Mouse (Mus musculus): Measurements from ENCODE around the gene Tpt1. TPM values are rescaled to one million over a fixed set of nuclear protein-coding genes. Genes with fewer than 3 reads are reported as not detected.
A peak's percentile ranks its signal among the peaks of the same experiment; 100 is the strongest.

Tpt1 gene
- total RNA-seq, 2 experiments from 2014 or later, result 507 to 3,174 TPM

DNA sequence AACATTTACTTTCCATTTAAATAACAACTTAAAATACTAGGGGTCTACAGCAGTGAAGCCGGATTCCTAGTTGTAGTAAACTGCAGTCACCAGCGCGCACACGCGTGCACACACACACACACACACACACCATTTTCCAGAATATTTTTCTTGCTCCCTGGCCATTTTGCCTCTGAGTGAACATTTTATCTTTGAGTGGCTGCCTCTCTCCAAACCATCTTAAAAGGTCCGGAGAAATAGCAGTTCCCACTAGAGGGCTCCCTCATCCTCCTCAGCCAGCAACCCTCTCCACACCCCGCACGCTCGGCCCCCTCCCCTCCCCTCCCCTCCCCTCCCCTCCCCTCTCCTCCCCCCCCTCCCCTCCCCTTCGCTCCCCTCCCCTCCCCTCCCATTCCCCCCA lies 25.7 kb downstream of the Tpt1 start:
- no peak for ATAC-seq (replicated peaks; ENCODE audit: low FRiP score, poor library complexity, severe bottlenecking)

DNA sequence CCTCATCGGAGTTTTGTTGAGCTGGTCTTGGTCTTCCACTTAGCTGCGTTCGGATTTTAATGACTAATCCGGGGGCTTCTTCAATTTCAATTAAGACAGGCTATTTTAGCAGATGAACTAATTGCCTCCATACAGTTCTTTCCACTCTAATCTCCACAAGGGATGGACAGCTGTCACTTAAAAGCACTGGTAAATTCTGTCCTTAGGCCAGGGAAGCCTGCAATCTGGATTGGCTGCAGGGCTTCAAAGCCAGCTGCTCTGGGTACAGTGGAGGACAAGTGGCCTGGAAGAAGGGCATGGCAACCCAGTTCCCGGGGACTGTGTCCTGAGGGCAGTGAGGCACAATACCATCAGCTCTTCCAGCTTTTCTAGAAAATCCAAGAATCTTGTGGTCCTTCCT lies 26.2 kb downstream of the Tpt1 start:
- no peak for ATAC-seq (replicated peaks; ENCODE audit: low FRiP score, poor library complexity, severe bottlenecking)

DNA sequence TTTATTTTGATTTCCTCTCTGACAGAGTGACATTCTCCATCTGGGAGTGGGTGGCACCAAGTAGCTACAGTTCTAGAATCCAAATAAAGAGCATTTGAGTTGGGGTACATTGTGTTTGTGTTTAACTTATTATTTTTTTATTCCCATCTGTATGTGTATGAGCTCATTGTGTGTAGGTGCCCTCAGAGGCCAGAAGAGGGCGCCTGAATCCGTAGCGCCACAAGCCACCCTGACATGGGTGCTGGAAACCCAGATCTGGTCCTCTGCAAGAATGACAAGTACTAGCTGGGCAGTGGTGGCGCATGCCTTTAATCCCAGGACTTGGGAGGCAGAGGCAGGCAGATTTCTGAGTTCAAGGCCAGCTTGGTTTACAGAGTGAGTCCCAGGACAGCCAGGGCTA lies 26.9 kb downstream of the Tpt1 start:
- no peak for ATAC-seq (replicated peaks; ENCODE audit: low FRiP score, poor library complexity, severe bottlenecking)

DNA sequence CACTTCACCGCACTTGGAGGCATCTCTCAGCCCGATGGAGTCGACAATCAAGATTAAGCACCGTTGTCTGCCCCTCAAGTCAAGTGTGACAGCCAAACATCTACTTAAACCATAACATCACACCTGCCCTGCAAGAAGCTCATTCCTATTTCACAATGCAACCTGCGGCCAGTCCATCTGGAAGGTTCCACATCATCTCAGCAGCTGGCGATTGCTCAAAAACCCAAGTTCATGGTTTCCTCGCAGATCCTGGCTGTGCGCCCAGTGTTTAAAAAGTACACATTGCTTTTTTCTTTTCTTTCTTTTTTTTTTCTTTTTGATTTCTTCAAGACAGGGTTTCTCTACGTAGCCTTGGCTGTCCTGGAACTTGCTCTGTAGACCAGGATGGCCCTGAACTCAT lies 28.7 kb downstream of the Tpt1 start:
- ATAC-seq (replicated peaks; ENCODE audit: low FRiP score, poor library complexity, severe bottlenecking), result no peak

DNA sequence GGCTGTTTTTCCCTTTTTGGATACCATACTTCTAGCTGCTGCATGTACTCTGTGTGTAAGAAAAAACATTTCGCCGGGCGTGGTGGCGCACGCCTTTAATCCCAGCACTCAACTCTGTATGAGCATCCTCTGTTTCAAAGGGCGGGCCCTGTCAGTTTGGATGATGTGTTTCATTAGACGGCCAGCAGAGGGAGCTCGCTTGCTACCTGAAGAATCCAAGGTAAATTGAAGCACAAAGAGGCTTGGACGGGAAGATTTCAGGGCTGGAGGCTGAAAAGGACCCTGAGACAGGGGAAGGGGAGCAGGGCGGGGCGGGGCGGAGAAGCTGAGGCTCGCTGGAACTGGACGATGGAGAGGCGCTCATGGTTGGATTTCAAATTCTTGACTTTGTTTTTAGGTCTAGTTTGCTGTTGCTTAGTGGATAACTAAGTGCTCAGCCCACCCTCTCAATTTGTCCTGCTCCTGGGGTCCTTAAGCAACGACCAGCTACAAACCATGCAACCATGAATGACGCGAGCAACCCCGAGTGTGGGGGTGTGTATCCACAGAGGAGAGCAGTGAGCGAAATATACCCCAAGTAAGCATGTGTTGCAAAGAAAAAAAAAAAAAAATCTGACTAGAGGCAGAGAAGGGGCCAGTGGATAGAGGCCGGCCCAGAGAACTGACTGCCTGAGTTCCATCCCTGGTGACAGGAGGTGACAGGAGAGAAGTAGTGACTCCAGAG lies 31.6 kb downstream of the Tpt1 start:
- ATAC-seq (replicated peaks; ENCODE audit: low FRiP score, poor library complexity, severe bottlenecking), result peak; percentile 62

DNA sequence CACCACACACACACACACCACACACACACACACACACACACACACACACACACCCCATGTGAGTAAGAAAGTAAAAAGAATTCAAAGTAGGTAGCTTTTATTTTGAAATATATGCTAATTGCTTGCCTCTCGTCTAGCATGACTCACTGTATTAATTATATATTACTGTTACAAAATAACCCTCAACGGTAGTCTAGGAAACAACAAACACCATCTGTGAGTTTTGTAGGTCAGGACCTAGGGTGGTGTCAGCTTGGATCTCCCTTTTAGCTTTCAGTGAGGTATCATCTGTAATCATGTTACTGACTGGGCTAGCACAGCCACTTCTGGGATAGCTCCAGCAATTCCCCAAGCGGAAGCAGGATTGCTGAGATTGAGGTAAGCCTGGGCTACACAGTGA lies 32.4 kb downstream of the Tpt1 start:
- no peak for ATAC-seq (replicated peaks; ENCODE audit: low FRiP score, poor library complexity, severe bottlenecking)

DNA sequence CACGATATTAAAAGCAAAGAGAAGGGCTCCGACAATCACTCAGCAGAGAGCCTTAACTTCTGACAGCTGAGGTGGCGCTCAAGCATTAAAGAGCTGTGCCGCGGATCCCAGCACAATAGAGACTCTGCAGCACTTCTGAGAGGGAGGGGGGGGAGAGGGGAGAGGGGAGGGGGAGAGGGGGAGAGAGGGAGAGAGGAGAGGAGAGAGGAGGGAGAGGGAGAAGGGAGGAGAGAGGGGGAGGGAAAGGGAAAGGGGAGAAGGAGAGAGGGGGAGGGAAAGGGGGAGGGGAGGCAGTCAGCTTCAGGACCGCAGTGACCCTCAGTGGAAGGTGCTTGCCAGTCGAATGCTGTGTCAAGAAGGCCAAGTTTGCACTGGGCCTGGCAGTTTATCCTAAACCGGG lies 34.1 kb downstream of the Tpt1 start:
- ATAC-seq (replicated peaks; ENCODE audit: low FRiP score, poor library complexity, severe bottlenecking), result no peak

DNA sequence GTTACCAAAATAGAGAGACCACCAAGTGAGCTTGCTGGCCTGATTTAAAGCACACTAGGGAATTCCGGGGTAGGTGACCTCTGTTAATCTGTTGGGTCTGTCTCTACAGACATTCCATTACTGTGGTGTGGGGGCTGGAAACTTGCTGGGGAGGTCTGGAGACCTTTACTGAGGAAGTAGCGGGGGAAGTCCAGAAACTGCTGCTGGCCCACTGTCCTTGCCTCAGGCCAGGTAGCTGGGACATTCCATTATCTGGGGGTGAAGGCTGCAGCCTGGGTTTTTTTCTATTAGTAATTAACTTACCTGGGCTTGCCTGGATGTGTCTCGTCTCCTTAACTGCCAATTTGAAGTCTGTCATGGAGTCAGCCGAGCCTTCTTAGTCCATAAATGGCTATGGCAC lies 37.0 kb downstream of the Tpt1 start:
- ATAC-seq (replicated peaks; ENCODE audit: low FRiP score, poor library complexity, severe bottlenecking), result no peak

DNA sequence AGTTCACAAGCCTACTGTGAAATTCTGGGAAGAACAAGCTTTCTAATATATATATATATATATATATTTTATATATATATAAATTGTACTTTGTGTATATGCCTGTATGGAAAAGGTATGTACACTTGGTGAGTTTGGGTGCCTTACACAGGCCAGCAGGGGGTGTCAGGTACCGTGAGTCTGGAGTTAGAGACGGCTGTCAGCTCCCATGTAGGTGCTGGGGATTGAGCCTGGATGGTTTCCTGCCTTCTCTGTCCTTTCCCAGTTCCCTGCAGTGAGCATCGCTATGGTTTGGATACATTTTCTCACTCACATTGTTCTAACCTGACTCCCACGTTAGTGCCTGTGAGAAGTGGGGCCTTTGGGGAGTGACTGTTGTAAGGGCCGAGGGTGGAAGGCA lies 38.4 kb downstream of the Tpt1 start:
- no peak for ATAC-seq (replicated peaks; ENCODE audit: low FRiP score, poor library complexity, severe bottlenecking)

DNA sequence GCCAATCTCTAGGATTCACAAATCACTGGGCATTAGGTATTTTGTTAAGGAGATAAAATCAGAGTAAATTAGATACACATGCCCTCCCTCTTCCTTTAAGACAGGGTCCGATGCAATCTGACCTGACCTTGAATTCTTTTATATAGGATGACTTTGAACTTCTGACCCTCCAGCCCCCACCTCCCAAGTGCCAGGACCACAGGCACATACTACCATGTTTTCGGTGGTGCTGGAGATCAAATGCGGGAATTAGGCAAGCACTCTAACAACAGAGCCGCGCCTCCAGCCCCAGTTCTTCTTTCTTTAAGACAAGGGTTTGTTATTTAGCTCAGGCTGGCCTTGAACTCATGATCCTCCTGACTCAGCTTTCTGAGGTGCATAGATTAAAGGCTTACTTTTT lies 39.0 kb downstream of the Tpt1 start:
- no peak for ATAC-seq (replicated peaks; ENCODE audit: low FRiP score, poor library complexity, severe bottlenecking)

DNA sequence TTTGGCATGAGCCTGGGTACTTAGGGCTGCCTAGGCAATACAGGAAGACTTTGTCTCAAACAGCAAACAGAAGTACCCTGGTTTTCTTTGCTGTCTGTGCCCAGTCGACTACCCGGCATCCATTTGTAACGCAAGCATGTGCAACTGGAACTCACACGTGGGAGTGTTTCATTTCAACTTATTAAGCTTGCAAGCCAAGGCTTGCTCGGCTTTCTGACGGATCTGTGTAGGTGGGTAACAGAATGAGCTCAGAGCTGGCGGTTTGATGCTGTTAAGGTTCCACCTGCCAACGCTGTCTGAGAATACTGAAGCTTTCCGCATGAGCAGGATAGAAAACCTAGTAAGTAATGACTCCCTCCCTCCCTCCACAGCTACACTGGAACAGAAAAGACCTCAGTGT lies 47.2 kb downstream of the Tpt1 start:
- ATAC-seq (replicated peaks; ENCODE audit: low FRiP score, poor library complexity, severe bottlenecking), result no peak

Other genes starting within 250 kb of the Tpt1 start
- not detected in 2 replicates for gene Erich6b, start 202.8 kb upstream of the Tpt1 start, total RNA-seq (2015; ENCODE audit: low replicate concordance)
- gene Erich6b, start 202.8 kb upstream of the Tpt1 start, total RNA-seq (2017; ENCODE audit: low replicate concordance), result not detected in 2 replicates
- gene Cog3, start 90.6 kb upstream of the Tpt1 start, total RNA-seq (2015; ENCODE audit: low replicate concordance), result 10.8 and 18.9 TPM in 2 replicates
- gene Cog3, start 90.6 kb upstream of the Tpt1 start, total RNA-seq (2017; ENCODE audit: low replicate concordance), result 9.5 and 16.9 TPM in 2 replicates
- gene Slc25a30, start 58.1 kb upstream of the Tpt1 start, total RNA-seq (2015; ENCODE audit: low replicate concordance), result 15.1 and 18.0 TPM in 2 replicates
- gene Slc25a30, start 58.1 kb upstream of the Tpt1 start, total RNA-seq (2017; ENCODE audit: low replicate concordance), result 6.3 and 15.4 TPM in 2 replicates
- not detected in 2 replicates for gene Kctd4, start 109.9 kb downstream of the Tpt1 start, total RNA-seq (2015; ENCODE audit: low replicate concordance)
- gene Kctd4, start 109.9 kb downstream of the Tpt1 start, total RNA-seq (2017; ENCODE audit: low replicate concordance), result not detected in 2 replicates
- gene Gtf2f2, start 165.8 kb downstream of the Tpt1 start, total RNA-seq (2015; ENCODE audit: low replicate concordance), result 8.0 and 11.5 TPM in 2 replicates
- gene Gtf2f2, start 165.8 kb downstream of the Tpt1 start, total RNA-seq (2017; ENCODE audit: low replicate concordance), result 6.2 and 17.8 TPM in 2 replicates